Mouse (Mus musculus): ENCODE results near the gene Kirrel.

DNA sequence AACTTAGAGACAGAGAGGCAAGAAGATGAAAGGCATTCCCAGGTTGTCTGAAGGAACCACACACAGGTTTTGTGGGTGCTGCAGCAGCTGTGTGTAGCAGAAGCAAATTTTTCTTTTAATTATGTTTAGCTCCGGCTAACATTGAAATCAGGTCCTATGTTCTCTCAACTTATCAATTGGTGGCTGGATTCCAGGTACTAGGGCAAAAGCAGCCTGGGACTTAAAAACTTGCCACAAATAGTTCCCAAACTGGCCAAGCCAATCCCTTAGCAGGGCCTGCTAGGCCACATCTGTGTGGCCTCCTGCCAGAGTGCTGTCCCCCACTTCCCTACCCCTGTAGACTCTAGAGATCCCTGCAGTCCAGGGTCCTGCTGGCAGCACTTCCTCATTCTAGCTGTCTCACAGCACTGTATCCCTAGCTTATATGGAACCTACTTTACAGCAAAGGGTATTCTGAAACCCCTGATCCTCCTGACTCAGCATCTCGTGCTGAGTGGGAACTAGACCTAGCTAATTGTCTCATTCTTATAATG is 23.2 kb downstream of the Kirrel start:
- TF ChIP-seq POLR2A (IDR thresholded peaks at IDR 0.05; ENCODE audit: borderline replicate concordance, control insufficient read depth, low read depth, low read length) (no peak), CTCF (IDR thresholded peaks at IDR 0.05; ENCODE audit: control insufficient read depth, insufficient read depth, low read length) (no peak)

Data from bone marrow, adult 2 months (tissue).